Mouse (Mus musculus): ENCODE measurements around the gene Cyp2f2. TPM values are rescaled to one million over a fixed set of nuclear protein-coding genes. Genes with fewer than 3 reads are reported as not detected.
A peak's percentile ranks its signal among the peaks of the same experiment; 100 is the strongest.

Gene Cyp2f2
- polyA plus RNA-seq, 2 experiments, result 0.11 TPM; not detected in 1

GRCm38 (mm10) chr7:27092882-27093281, 26.8 kb upstream of the Cyp2f2 start:
- no peaks in the 10 kb centered on the region for H3K36me3 ChIP-seq (ENCODE audit: control insufficient read depth, insufficient read depth, low read length)
- no peak overlapping the region for H3K9ac ChIP-seq (ENCODE audit: low read depth, low read length, severe bottlenecking)
- H3K9me3 ChIP-seq (ENCODE audit: control insufficient read depth, low read length), result no peaks in the 10 kb centered on the region
- no peak overlapping the region for H3K4me2 ChIP-seq (replicated peaks; ENCODE audit: low read depth, low read length, severe bottlenecking)
- H3K27me3 ChIP-seq (ENCODE audit: control insufficient read depth, insufficient read depth, low read length), result no peaks in the 10 kb centered on the region
- H3K27ac ChIP-seq (replicated peaks; ENCODE audit: low read depth, low read length), result no peak overlapping the region
- no peak overlapping the region for H3K4me3 ChIP-seq (replicated peaks; ENCODE audit: low read length)
- TF ChIP-seq POLR2A (IDR thresholded peaks at IDR 0.05; ENCODE audit: borderline replicate concordance, extremely low read depth, insufficient read depth, insufficient read length), result no peak
- DNase-seq (ENCODE audit: low spot score), result no peak
- no peaks in the 10 kb centered on the region for H3K4me1 ChIP-seq (ENCODE audit: control insufficient read depth, insufficient read depth, low read length)
- WGBS, result 57% methylated on average over 1 of the region's 1 CpGs
- ATAC-seq (ENCODE audit: low FRiP score, low read depth), result no peak

- H3K27ac ChIP-seq (replicated peaks; ENCODE audit: low read depth, low read length), result 0 out of 2 replicates have a peak overlapping the region, but pooled peaks have one; percentile 43
- peak; percentile 41; the same call in 1 of the 2 replicates for ATAC-seq (ENCODE audit: low FRiP score, low read depth)
- no peaks in the 10 kb centered on the region for H3K27me3 ChIP-seq (ENCODE audit: control insufficient read depth, insufficient read depth, low read length)
- no peaks in the 10 kb centered on the region for H3K36me3 ChIP-seq (ENCODE audit: control insufficient read depth, insufficient read depth, low read length)
- TF ChIP-seq POLR2A (IDR thresholded peaks at IDR 0.05; ENCODE audit: borderline replicate concordance, extremely low read depth, insufficient read depth, insufficient read length), result no peak
- 0 out of 2 replicates have a peak overlapping the region, but pooled peaks have one; percentile 16 for H3K4me2 ChIP-seq (replicated peaks; ENCODE audit: low read depth, low read length, severe bottlenecking)
- H3K9me3 ChIP-seq (ENCODE audit: control insufficient read depth, low read length), result no peaks in the 10 kb centered on the region
- DNase-seq (ENCODE audit: low spot score), result peak; percentile 38
- H3K9ac ChIP-seq (ENCODE audit: low read depth, low read length, severe bottlenecking), result no peak overlapping the region
- WGBS, result 13% methylated on average over 5 of the region's 5 CpGs
- no peak overlapping the region for H3K4me3 ChIP-seq (replicated peaks; ENCODE audit: low read length)
- no peaks in the 10 kb centered on the region for H3K4me1 ChIP-seq (ENCODE audit: control insufficient read depth, insufficient read depth, low read length)
Measured at GRCm38 (mm10) chr7:27104882-27105281, 14.8 kb upstream of the Cyp2f2 start.

DNA sequence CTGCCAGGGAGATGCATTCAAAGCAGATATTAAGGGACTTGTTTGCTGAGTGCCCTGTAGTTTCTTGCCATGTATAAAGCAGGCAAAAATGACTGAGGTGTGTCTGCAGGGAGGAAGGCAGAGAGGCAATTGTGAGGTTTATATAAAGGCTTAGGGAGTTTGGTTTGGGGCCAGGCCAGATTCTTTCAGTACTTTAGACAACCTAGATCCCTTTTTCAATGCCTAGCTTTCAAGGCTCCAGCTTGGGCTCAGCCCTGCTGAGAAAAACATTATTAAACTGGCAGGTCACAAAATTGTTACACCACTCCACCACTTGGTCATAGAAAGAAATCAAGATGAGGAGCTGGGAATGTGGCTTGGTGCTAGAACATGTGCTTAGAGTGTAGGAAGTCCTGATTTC, 9.4 kb upstream of the Cyp2f2 start:
- H3K9me3 ChIP-seq (ENCODE audit: control insufficient read depth, low read length), result no peaks in the 10 kb centered on the region
- no peak for TF ChIP-seq POLR2A (IDR thresholded peaks at IDR 0.05; ENCODE audit: borderline replicate concordance, extremely low read depth, insufficient read depth, insufficient read length)
- no peak overlapping the region for H3K27ac ChIP-seq (replicated peaks; ENCODE audit: low read depth, low read length)
- DNase-seq (ENCODE audit: low spot score) (peak; percentile 23), ATAC-seq (ENCODE audit: low FRiP score, low read depth) (no peak)
- H3K27me3 ChIP-seq (ENCODE audit: control insufficient read depth, insufficient read depth, low read length), result no peaks in the 10 kb centered on the region
- H3K36me3 ChIP-seq (ENCODE audit: control insufficient read depth, insufficient read depth, low read length), result no peaks in the 10 kb centered on the region
- no peak overlapping the region for H3K9ac ChIP-seq (ENCODE audit: low read depth, low read length, severe bottlenecking)
- H3K4me1 ChIP-seq (ENCODE audit: control insufficient read depth, insufficient read depth, low read length), result no peaks in the 10 kb centered on the region
- H3K4me3 ChIP-seq (replicated peaks; ENCODE audit: low read length), result no peak overlapping the region
- H3K4me2 ChIP-seq (replicated peaks; ENCODE audit: low read depth, low read length, severe bottlenecking), result no peak overlapping the region

GRCm38 (mm10) chr7:27111038-27111437, 8.7 kb upstream of the Cyp2f2 start:
- H3K9ac ChIP-seq (ENCODE audit: low read depth, low read length, severe bottlenecking), result no peak overlapping the region
- WGBS, result 100% methylated on average over 1 of the region's 1 CpGs
- DNase-seq (ENCODE audit: low spot score), result peak; percentile 0
- no peaks in the 10 kb centered on the region for H3K4me1 ChIP-seq (ENCODE audit: control insufficient read depth, insufficient read depth, low read length)
- no peak for TF ChIP-seq POLR2A (IDR thresholded peaks at IDR 0.05; ENCODE audit: borderline replicate concordance, extremely low read depth, insufficient read depth, insufficient read length)
- H3K27me3 ChIP-seq (ENCODE audit: control insufficient read depth, insufficient read depth, low read length), result no peaks in the 10 kb centered on the region
- H3K27ac ChIP-seq (replicated peaks; ENCODE audit: low read depth, low read length), result no peak overlapping the region
- no peak overlapping the region for H3K4me2 ChIP-seq (replicated peaks; ENCODE audit: low read depth, low read length, severe bottlenecking)
- H3K36me3 ChIP-seq (ENCODE audit: control insufficient read depth, insufficient read depth, low read length), result no peaks in the 10 kb centered on the region
- no peak overlapping the region for H3K4me3 ChIP-seq (replicated peaks; ENCODE audit: low read length)
- no peaks in the 10 kb centered on the region for H3K9me3 ChIP-seq (ENCODE audit: control insufficient read depth, low read length)
- ATAC-seq (ENCODE audit: low FRiP score, low read depth), result no peak

GRCm38 (mm10) chr7:27111987-27112386, 7.7 kb upstream of the Cyp2f2 start:
- no peak overlapping the region for H3K4me3 ChIP-seq (replicated peaks; ENCODE audit: low read length)
- no peaks in the 10 kb centered on the region for H3K4me1 ChIP-seq (ENCODE audit: control insufficient read depth, insufficient read depth, low read length)
- 70% methylated on average over 3 of the region's 3 CpGs for WGBS
- no peak overlapping the region for H3K4me2 ChIP-seq (replicated peaks; ENCODE audit: low read depth, low read length, severe bottlenecking)
- no peak for TF ChIP-seq POLR2A (IDR thresholded peaks at IDR 0.05; ENCODE audit: borderline replicate concordance, extremely low read depth, insufficient read depth, insufficient read length)
- H3K9me3 ChIP-seq (ENCODE audit: control insufficient read depth, low read length), result no peaks in the 10 kb centered on the region
- ATAC-seq (ENCODE audit: low FRiP score, low read depth) (no peak), DNase-seq (ENCODE audit: low spot score) (peak; percentile 1)
- H3K27ac ChIP-seq (replicated peaks; ENCODE audit: low read depth, low read length), result no peak overlapping the region
- no peak overlapping the region for H3K9ac ChIP-seq (ENCODE audit: low read depth, low read length, severe bottlenecking)
- H3K36me3 ChIP-seq (ENCODE audit: control insufficient read depth, insufficient read depth, low read length), result no peaks in the 10 kb centered on the region
- H3K27me3 ChIP-seq (ENCODE audit: control insufficient read depth, insufficient read depth, low read length), result no peaks in the 10 kb centered on the region
